Mouse (Mus musculus) neural tube, embryonic 11.5 days (tissue): Measurements from ENCODE around the gene Zfp36l1. TPM values are rescaled to one million over a fixed set of nuclear protein-coding genes. Genes with fewer than 3 reads are reported as not detected.

Experiments
- ATAC-seq: fragments of 200-750 bp; cut with Nextera tagmentation; 2 replicates; pipeline ENCODE4 v1.8.0; 2017; ENCODE audit warnings: moderate number of reproducible peaks, mild to moderate bottlenecking, moderate TSS enrichment, moderate library complexity; ENCODE audit not compliant: insufficient read depth, low FRiP score, low TSS enrichment
- DNase-seq: peaks from one replicate; pipeline ENCODE4 v3.0.0-alpha.2; 2015; ENCODE audit warnings: low spot score
- H3K27ac ChIP-seq: fragments of 300-500 bp; sonication (generic); 2 replicates; pipeline ENCODE4 v1.5.1; 2014; ENCODE audit warnings: low read depth, mild to moderate bottlenecking, low read length
- H3K27me3 ChIP-seq: fragments of 300-500 bp; sonication (generic); 2 replicates; pipeline ENCODE4 v1.6.1; 2014; ENCODE audit warnings: mild to moderate bottlenecking, low read length, mixed read lengths; ENCODE audit not compliant: control insufficient read depth, insufficient read depth
- H3K36me3 ChIP-seq: fragments of 300-500 bp; sonication (generic); 2 replicates; pipeline ENCODE4 v1.6.1; 2014; ENCODE audit warnings: mild to moderate bottlenecking, low read length, moderate library complexity, mixed read lengths; ENCODE audit not compliant: control insufficient read depth, insufficient read depth
- H3K4me1 ChIP-seq: fragments of 300-500 bp; sonication (generic); 2 replicates; pipeline ENCODE4 v1.6.1; 2014; ENCODE audit warnings: low read length, mixed read lengths; ENCODE audit not compliant: control insufficient read depth, insufficient read depth
- H3K4me2 ChIP-seq: fragments of 300-500 bp; sonication (generic); 2 replicates; pipeline ENCODE4 v1.6.1; 2014; ENCODE audit warnings: low read depth, mild to moderate bottlenecking, moderate library complexity
- H3K4me3 ChIP-seq: fragments of 300-500 bp; sonication (generic); 2 replicates; pipeline ENCODE4 v1.5.1; 2014; ENCODE audit warnings: low read depth, low read length
- H3K9ac ChIP-seq: fragments of 300-500 bp; sonication (generic); 2 replicates; pipeline ENCODE4 v1.6.1; 2014; ENCODE audit warnings: mild to moderate bottlenecking, low read length
- H3K9me3 ChIP-seq: fragments of 300-500 bp; sonication (generic); 2 replicates; pipeline ENCODE4 v1.6.1; 2016; ENCODE audit warnings: low read length; ENCODE audit not compliant: control insufficient read depth
- WGBS: fragments of 180-500 bp; shearing (Covaris S2); extraction: QIAGEN DNeasy Blood & Tissue Kit; methylation state at CpG from one replicate; pipeline ENCODE4 v1.1.7; 2014; 5-methylcytosine and 5-hydroxymethylcytosine counted together
- polyA plus RNA-seq: library from polyadenylated mRNA; unstranded; fragments of >200 nt; fragmentation: Nextera tagmentation; extraction: Ambion mirVana; gene quantifications from 2 replicates; pipeline ENCODE4 v1.2.1, GENCODE M21; 2014

Zfp36l1 gene
- polyA plus RNA-seq: 135 and 139 TPM in 2 replicates

- H3K9ac ChIP-seq: peak within 1 kb of the TSS; percentile 94
- WGBS: 0% methylated on average over 37 of the region's 42 CpGs
- H3K4me3 ChIP-seq: peak within 1 kb of the TSS; percentile 91
- peak within 1 kb of the TSS; percentile 91 for H3K4me2 ChIP-seq
- H3K27me3 ChIP-seq: peaks cover 3% of the 10 kb centered on the region; the same call in 1 of the 2 replicates
- H3K4me1 ChIP-seq: peaks cover 15% of the 10 kb centered on the region
- ATAC-seq: peak; percentile 66; the same call in 1 of the 2 replicates
- H3K27ac ChIP-seq: peak within 1 kb of the TSS; percentile 90
- DNase-seq: peak; percentile 92
- no peaks in the 10 kb centered on the region for H3K9me3 ChIP-seq
- peaks cover 5% of the 10 kb centered on the region; the same call in 1 of the 2 replicates for H3K36me3 ChIP-seq
Measured at GRCm38 (mm10) chr12:80112852-80113551, at the start of gene Zfp36l1. TSS of gene Zfp36l1 (minus strand) at chr12:80113013.

DNA sequence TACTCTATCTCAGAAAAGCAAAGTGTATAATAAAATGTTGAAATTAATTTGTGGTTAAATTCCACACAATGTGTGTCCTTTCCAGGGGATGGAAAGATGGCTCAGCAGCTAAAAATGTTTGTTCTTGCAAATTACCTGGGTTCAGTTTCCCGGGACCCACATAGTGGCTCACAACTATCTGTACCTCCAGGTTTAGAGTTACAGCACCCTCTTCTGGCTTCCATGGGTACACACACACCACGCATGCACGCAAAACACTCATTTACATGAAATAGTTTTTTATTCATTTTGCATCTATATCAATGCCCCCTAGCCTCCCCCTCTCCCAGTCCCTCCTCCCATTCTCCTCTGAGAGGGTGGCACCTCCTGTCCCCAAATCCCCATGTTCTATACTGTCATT, 49.6 kb upstream of the Zfp36l1 start:
- Histone ChIP-seq H3K4me2 (no peak overlapping the region), H3K27me3 (no peaks in the 10 kb centered on the region), H3K9ac (no peak overlapping the region), H3K9me3 (no peaks in the 10 kb centered on the region), H3K36me3 (no peaks in the 10 kb centered on the region), H3K4me1 (no peaks in the 10 kb centered on the region), H3K4me3 (no peak overlapping the region), H3K27ac (no peak overlapping the region)
- DNase-seq (no peak), ATAC-seq (no peak)
- WGBS: 81% methylated on average over 3 of the region's 3 CpGs

DNA sequence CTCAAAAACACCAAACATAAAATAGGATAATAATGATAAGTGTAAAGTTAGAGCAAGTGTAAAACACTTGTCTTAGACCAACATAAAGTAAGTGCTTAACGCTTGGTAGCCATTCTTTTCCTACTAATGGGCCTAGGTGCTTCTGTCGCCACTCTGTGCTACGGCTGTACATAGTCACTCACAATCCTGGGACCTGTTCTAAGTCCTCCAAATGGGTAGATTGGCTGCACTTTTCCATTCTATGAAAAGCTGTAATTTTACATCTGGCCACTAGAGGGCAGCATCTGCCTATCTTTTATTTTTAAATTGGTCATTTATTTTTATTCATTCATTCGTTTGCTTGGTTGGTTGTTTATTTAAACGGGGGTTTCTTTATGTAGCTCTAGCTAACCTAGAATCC, 44.9 kb upstream of the Zfp36l1 start:
- Histone ChIP-seq H3K4me2 (no peak overlapping the region), H3K9ac (no peak overlapping the region), H3K4me3 (no peak overlapping the region), H3K9me3 (no peaks in the 10 kb centered on the region), H3K27me3 (no peaks in the 10 kb centered on the region), H3K27ac (no peak overlapping the region), H3K4me1 (no peaks in the 10 kb centered on the region), H3K36me3 (no peaks in the 10 kb centered on the region)
- WGBS: 12% methylated on average over 5 of the region's 5 CpGs
- ATAC-seq (no peak), DNase-seq (no peak)

DNA sequence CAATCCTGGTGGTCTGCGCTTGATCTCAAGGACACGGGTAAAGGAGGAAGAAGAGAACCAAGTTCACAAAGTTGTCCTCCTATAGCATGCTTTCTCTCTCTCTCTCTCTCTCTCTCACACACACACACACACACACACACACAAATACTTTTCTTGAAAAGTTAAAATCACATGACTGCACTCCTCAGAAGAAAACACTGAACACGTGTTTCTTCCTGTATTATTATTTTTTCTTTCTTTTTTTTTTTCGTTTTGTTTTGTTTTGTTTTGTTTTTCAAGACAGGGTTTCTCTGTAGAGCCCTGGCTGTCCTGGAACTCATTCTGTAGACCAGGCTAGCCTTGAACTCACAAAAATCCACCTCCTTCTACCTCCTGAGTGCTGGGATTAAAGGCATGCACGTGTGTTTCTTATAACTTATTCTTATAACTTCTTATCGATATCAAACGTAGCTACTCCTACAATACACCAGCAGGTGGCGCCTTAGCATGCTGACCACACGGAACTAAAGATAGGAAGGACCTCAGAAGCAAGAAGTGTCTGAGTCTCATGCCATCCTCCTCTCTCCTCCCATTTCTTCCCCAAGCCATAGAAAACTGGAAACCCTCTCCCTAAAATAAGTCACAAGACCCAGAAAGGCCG, 41.0 kb upstream of the Zfp36l1 start:
- Histone ChIP-seq H3K9ac (no peak overlapping the region), H3K4me3 (no peak overlapping the region), H3K27me3 (no peaks in the 10 kb centered on the region), H3K4me1 (no peaks in the 10 kb centered on the region), H3K36me3 (no peaks in the 10 kb centered on the region), H3K27ac (no peak overlapping the region), H3K9me3 (no peaks in the 10 kb centered on the region), H3K4me2 (no peak overlapping the region)
- DNase-seq (peak; percentile 65), ATAC-seq (no peak)
- WGBS: 43% methylated on average over 10 of the region's 10 CpGs

DNA sequence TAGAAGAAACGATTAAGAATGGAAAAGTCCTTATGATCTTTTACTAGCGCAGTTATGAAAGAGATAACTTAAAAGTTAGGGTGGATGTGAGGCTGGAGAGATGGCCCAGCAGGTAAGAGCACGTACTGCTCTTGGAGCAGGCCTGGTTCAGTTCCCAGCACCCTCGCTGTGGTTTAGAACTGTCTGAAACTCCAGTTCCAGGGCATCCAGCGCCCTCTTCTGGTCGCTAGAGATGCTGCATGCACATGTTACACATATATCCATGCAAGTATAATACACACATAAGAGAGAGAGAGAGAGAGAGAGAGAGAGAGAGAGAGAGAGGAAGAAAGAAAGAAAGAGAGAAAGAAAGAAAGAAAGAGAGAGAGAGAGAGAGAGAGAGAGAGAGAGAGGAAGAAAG, 40.3 kb upstream of the Zfp36l1 start:
- H3K4me1 ChIP-seq: no peaks in the 10 kb centered on the region
- no peak overlapping the region for H3K9ac ChIP-seq
- H3K27me3 ChIP-seq: no peaks in the 10 kb centered on the region
- H3K36me3 ChIP-seq: no peaks in the 10 kb centered on the region
- 86% methylated on average over 6 of the region's 6 CpGs for WGBS
- DNase-seq (no peak), ATAC-seq (no peak)
- H3K4me3 ChIP-seq: no peak overlapping the region
- H3K27ac ChIP-seq: no peak overlapping the region
- no peaks in the 10 kb centered on the region for H3K9me3 ChIP-seq
- H3K4me2 ChIP-seq: no peak overlapping the region

DNA sequence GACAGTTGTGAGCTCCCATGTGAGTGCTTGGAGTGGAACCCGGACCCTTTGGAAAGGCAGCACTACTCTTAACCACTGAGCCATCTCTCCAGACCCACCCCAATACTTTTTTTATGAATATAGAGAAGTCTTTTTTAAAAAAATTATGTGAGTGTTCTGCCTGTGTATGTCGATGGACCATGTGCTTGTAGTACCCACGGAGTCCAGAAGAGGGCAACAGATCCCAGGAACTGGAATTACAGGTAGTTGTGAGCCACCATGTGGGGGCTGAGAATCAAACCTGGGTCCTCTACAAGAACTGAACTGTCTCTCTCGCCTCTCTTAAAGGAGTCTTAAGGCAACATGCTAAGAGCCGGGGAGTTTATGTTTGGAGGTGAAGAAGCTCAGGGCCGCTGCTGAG, 39.0 kb upstream of the Zfp36l1 start:
- 92% methylated on average over 6 of the region's 6 CpGs for WGBS
- H3K4me2 ChIP-seq: no peak overlapping the region
- H3K9me3 ChIP-seq: no peaks in the 10 kb centered on the region
- peaks cover 3% of the 10 kb centered on the region; the same call in 1 of the 2 replicates for H3K4me1 ChIP-seq
- no peak for DNase-seq
- ATAC-seq: no peak
- H3K4me3 ChIP-seq: no peak overlapping the region
- no peaks in the 10 kb centered on the region for H3K27me3 ChIP-seq
- H3K9ac ChIP-seq: no peak overlapping the region
- H3K36me3 ChIP-seq: no peaks in the 10 kb centered on the region
- no peak overlapping the region for H3K27ac ChIP-seq

GRCm38 (mm10) chr12:80150624-80151023, 37.8 kb upstream of the Zfp36l1 start:
- DNase-seq: peak; percentile 51
- ATAC-seq: no peak
- Histone ChIP-seq H3K9me3 (no peaks in the 10 kb centered on the region), H3K4me1 (peaks cover 3% of the 10 kb centered on the region; the same call in 1 of the 2 replicates), H3K27me3 (no peaks in the 10 kb centered on the region), H3K27ac (no peak overlapping the region), H3K36me3 (no peaks in the 10 kb centered on the region), H3K4me3 (no peak overlapping the region), H3K9ac (no peak overlapping the region), H3K4me2 (no peak overlapping the region)
- 23% methylated on average over 8 of the region's 8 CpGs for WGBS

GRCm38 (mm10) chr12:80147563-80148214, 34.9 kb upstream of the Zfp36l1 start:
- Histone ChIP-seq H3K4me1 (peaks cover 3% of the 10 kb centered on the region; the same call in 1 of the 2 replicates), H3K36me3 (no peaks in the 10 kb centered on the region), H3K27me3 (no peaks in the 10 kb centered on the region), H3K9me3 (no peaks in the 10 kb centered on the region), H3K9ac (no peak overlapping the region), H3K27ac (no peak overlapping the region), H3K4me3 (no peak overlapping the region), H3K4me2 (no peak overlapping the region)
- ATAC-seq (no peak), DNase-seq (no peak)
- 84% methylated on average over 11 of the region's 11 CpGs for WGBS
